Mouse (Mus musculus) limb, embryonic 11.5 days (tissue): ENCODE results near the gene Nim1k. TPM values are rescaled to one million over a fixed set of nuclear protein-coding genes. Genes with fewer than 3 reads are reported as not detected.

ENCODE experiments used
- ATAC-seq: fragments of 200-750 bp; cut with Nextera tagmentation; 2 replicates; pipeline ENCODE4 v1.8.0; 2017; ENCODE audit warnings: low read depth; ENCODE audit not compliant: insufficient number of reproducible peaks, low FRiP score, low TSS enrichment
- DNase-seq: peaks from one replicate; pipeline ENCODE4 v3.0.0-alpha.2; 2015; ENCODE audit warnings: low spot score
- H3K27ac ChIP-seq: fragments of 300-500 bp; sonication (generic); replicated peaks from 2 replicates; pipeline ENCODE4 v1.5.1; 2014; ENCODE audit warnings: low read depth, mild to moderate bottlenecking, low read length
- H3K27me3 ChIP-seq: fragments of 300-500 bp; sonication (generic); 2 replicates; pipeline ENCODE4 v1.6.1; 2014; ENCODE audit warnings: mild to moderate bottlenecking, low read length, mixed read lengths; ENCODE audit not compliant: control insufficient read depth, insufficient read depth
- H3K36me3 ChIP-seq: fragments of 300-500 bp; sonication (generic); 2 replicates; pipeline ENCODE4 v1.6.1; 2014; ENCODE audit warnings: mild to moderate bottlenecking, low read length, moderate library complexity, mixed read lengths; ENCODE audit not compliant: control insufficient read depth, insufficient read depth
- H3K4me1 ChIP-seq: fragments of 300-500 bp; sonication (generic); 2 replicates; pipeline ENCODE4 v1.6.1; 2014; ENCODE audit warnings: low read length, mixed read lengths; ENCODE audit not compliant: control insufficient read depth, insufficient read depth
- H3K4me2 ChIP-seq: fragments of 300-500 bp; sonication (generic); 2 replicates; pipeline ENCODE4 v1.6.1; 2014; ENCODE audit warnings: low read depth, mild to moderate bottlenecking, moderate library complexity; ENCODE audit not compliant: severe bottlenecking
- H3K4me3 ChIP-seq: fragments of 300-500 bp; sonication (generic); 2 replicates; pipeline ENCODE4 v1.5.1; 2014; ENCODE audit warnings: low read depth, low read length
- H3K9ac ChIP-seq: fragments of 300-500 bp; sonication (generic); 2 replicates; pipeline ENCODE4 v1.6.1; 2014; ENCODE audit warnings: mild to moderate bottlenecking, low read length
- H3K9me3 ChIP-seq: fragments of 300-500 bp; sonication (generic); 2 replicates; pipeline ENCODE4 v1.6.1; 2016; ENCODE audit warnings: low read length; ENCODE audit not compliant: control insufficient read depth
- WGBS: fragments of 180-500 bp; shearing (Covaris S2); extraction: QIAGEN DNeasy Blood & Tissue Kit; methylation state at CpG from one replicate; pipeline ENCODE4 v1.1.7; 2014; 5-methylcytosine and 5-hydroxymethylcytosine counted together
- polyA plus RNA-seq: library from polyadenylated mRNA; unstranded; fragments of >200 nt; fragmentation: Nextera tagmentation; extraction: Ambion mirVana; gene quantifications from 2 replicates; pipeline ENCODE4 v1.2.1, GENCODE M21; 2014

The Nim1k gene
- polyA plus RNA-seq, 1 experiment from 2014 or later, result 2.0 TPM

DNA sequence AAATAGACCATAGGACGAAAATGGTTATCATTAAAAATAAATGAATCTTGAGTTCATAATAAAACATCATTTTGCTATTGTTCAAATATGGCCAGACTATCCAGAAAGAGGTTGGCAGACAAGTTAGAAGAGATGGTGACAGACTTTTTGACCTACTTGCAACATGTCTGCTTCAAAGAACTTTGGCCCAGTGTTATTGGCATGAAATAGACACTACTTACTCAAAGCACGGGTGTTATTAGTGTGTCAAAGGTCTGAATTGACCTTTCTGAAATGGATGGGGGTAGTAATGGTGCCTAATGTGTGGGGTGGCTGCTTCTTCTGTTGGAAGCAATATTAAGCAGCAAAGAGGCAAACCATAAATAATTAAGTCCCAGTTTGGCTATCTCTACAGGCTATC is 39.6 kb downstream of the Nim1k start:
- H3K4me2 ChIP-seq, result no peak overlapping the region

DNA sequence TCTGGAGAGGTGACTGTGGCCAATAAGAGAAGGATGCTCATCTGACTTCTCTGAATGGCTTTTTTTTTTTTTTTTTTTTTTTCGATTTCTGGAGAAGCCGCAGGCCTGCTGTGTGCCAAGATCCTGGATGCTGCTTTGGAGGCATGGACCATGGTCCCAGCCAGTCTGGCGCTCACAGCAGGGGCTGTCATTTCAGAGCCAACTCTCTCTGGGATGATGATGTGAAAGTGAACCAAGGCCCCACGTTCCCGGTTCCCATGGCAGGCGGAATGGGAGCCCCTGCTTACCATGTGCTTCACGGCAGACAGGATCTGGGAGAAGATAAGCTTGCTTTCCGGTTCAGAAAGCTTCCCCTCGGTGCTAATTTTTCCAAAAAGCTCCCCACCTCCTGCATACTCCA is 41.9 kb downstream of the Nim1k start:
- Histone ChIP-seq H3K4me2 (no peak overlapping the region), H3K27me3 (no peaks in the 10 kb centered on the region), H3K4me1 (no peaks in the 10 kb centered on the region), H3K9ac (no peak overlapping the region), H3K9me3 (no peaks in the 10 kb centered on the region), H3K36me3 (no peaks in the 10 kb centered on the region; the same call in 1 of the 2 replicates), H3K27ac (no peak overlapping the region), H3K4me3 (no peak overlapping the region)
- no peak for ATAC-seq
- no peak for DNase-seq
- WGBS, result 78% methylated on average over 8 of the region's 9 CpGs

More for the DNA sequence above, 39.6 kb downstream of the Nim1k start:
- Histone ChIP-seq H3K4me3 (no peak overlapping the region), H3K36me3 (no peaks in the 10 kb centered on the region; the same call in 1 of the 2 replicates), H3K4me1 (no peaks in the 10 kb centered on the region), H3K27ac (no peak overlapping the region), H3K9ac (no peak overlapping the region), H3K9me3 (no peaks in the 10 kb centered on the region), H3K27me3 (no peaks in the 10 kb centered on the region)
- DNase-seq (no peak), ATAC-seq (no peak)
- WGBS, result 87% methylated on average over 2 of the region's 2 CpGs

DNA sequence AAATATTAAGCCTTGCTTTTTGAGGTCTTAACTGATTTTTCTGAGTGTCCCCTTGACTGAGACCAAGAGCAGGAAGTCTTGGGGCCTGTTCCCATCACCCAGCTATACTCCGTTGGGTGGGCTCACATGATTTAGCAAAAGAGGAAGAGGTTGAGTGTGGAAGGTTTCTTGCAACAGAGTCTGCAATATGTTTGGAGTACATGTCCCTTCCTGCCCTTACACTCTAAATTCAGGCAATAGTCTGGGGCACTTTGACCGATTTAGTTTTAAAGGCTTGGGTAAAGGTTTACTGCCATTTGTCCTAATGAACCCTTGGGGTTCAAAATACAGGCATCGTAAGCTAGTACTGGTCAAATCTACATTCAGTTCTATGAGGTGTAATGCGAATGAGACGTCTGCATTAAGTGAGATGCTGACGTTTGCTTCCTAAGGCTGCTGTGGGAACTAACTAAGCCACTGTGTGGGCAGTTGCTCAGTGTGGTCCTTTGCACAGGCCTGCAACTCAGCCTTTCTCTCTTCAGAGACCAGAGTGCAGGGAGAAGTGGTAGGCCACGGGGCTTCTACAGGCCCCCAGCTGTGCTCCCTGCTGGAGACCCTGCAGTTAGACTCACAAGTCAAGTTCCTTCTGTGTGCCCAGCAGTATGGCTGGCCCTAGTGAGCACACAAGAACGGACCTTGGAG is 42.4 kb downstream of the Nim1k start:
- Histone ChIP-seq H3K27ac (no peak overlapping the region), H3K4me2 (no peak overlapping the region), H3K36me3 (no peaks in the 10 kb centered on the region; the same call in 1 of the 2 replicates), H3K4me1 (no peaks in the 10 kb centered on the region), H3K9ac (no peak overlapping the region), H3K27me3 (no peaks in the 10 kb centered on the region), H3K9me3 (no peaks in the 10 kb centered on the region), H3K4me3 (no peak overlapping the region)
- ATAC-seq (no peak), DNase-seq (no peak)
- WGBS, result 68% methylated on average over 8 of the region's 8 CpGs

DNA sequence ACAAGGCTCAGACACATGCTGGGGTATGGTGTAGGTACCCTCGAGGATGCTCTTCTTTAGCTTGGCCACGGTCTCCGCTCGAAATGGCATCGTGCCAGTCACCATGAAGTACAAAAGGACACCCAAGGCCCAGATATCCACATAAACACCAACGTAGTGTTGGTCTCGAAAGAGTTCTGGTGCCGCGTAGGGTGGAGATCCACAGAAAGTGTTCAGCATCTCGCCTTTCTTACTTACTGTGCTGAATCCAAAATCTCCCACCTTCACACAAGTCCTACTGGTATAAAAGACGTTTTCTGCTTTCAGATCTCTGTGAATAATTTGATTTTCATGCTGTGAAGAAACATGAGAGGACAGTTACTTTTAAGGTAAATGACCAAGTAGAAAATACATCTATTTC is 43.2 kb downstream of the Nim1k start:
- WGBS, result 93% methylated on average over 11 of the region's 11 CpGs
- DNase-seq (no peak), ATAC-seq (no peak)
- Histone ChIP-seq H3K9ac (no peak overlapping the region), H3K27ac (no peak overlapping the region), H3K4me1 (no peaks in the 10 kb centered on the region), H3K27me3 (no peaks in the 10 kb centered on the region), H3K9me3 (no peaks in the 10 kb centered on the region), H3K4me2 (no peak overlapping the region), H3K36me3 (no peaks in the 10 kb centered on the region; the same call in 1 of the 2 replicates), H3K4me3 (no peak overlapping the region)

DNA sequence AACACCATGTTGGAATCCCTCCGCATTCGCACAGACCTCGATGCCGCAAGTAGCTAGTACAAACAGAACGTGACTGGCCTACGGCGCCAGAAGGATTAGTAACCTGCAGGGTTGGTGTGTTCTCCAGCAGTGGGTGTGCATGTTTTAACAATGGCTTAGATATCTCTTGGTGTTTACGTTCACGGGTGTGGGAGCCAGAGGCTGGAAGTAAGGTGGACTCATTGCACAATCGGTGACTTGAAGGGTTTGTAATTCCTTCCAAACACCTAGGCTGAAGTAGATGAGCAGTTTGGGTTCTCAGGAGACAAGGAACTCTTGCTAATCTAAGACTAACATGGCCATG is 45.4 kb downstream of the Nim1k start:
- ATAC-seq (no peak), DNase-seq (no peak)
- Histone ChIP-seq H3K27me3 (no peaks in the 10 kb centered on the region), H3K36me3 (no peaks in the 10 kb centered on the region; the same call in 1 of the 2 replicates), H3K9ac (no peak overlapping the region), H3K9me3 (no peaks in the 10 kb centered on the region), H3K4me3 (no peak overlapping the region), H3K4me2 (no peak overlapping the region), H3K27ac (no peak overlapping the region), H3K4me1 (no peaks in the 10 kb centered on the region)
- WGBS, result 92% methylated on average over 10 of the region's 10 CpGs

- Histone ChIP-seq H3K4me3 (no peak overlapping the region), H3K4me2 (no peak overlapping the region), H3K9me3 (no peaks in the 10 kb centered on the region), H3K36me3 (peaks cover 2% of the 10 kb centered on the region; the same call in 1 of the 2 replicates), H3K9ac (no peak overlapping the region), H3K27me3 (no peaks in the 10 kb centered on the region), H3K4me1 (no peaks in the 10 kb centered on the region), H3K27ac (no peak overlapping the region)
- ATAC-seq (no peak), DNase-seq (no peak)
- 91% methylated on average over 8 of the region's 8 CpGs for WGBS
Observed at GRCm38 (mm10) chr13:119709388-119710267, 46.1 kb downstream of the Nim1k start.

GRCm38 (mm10) chr13:119708941-119709340 is 46.7 kb downstream of the Nim1k start:
- H3K27me3 ChIP-seq, result no peaks in the 10 kb centered on the region
- ATAC-seq, result no peak
- no peak overlapping the region for H3K27ac ChIP-seq

DNA sequence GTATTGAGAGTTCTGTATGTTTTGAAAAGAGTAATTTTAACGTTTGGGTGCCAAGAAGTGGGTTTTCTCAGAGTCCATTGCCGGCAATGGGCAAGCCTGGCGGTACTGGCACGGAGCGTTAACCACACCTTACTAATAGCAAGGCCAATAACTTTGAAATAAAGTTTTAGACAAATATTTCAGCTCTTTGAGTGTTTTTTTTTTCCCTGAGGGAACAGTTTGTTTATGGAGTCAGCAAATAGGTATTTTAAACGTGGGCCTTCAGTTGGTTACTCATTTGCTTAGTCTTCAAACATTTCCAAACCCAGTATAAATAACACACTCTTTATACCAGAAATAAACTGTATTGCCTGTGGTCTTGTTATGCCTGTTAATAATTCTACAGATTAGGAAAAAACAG is 47.8 kb downstream of the Nim1k start:
- Histone ChIP-seq H3K9me3 (no peaks in the 10 kb centered on the region), H3K27me3 (no peaks in the 10 kb centered on the region), H3K27ac (no peak overlapping the region), H3K9ac (no peak overlapping the region), H3K36me3 (peaks cover 8% of the 10 kb centered on the region; the same call in 1 of the 2 replicates), H3K4me2 (no peak overlapping the region), H3K4me3 (no peak overlapping the region), H3K4me1 (no peaks in the 10 kb centered on the region)
- no peak for DNase-seq
- WGBS, result 93% methylated on average over 6 of the region's 6 CpGs
- no peak for ATAC-seq

More at GRCm38 (mm10) chr13:119708941-119709340, 46.7 kb downstream of the Nim1k start:
- no peak overlapping the region for H3K9ac ChIP-seq
- no peak overlapping the region for H3K4me3 ChIP-seq
- H3K36me3 ChIP-seq, result peaks cover 6% of the 10 kb centered on the region; the same call in 1 of the 2 replicates
- H3K4me2 ChIP-seq, result no peak overlapping the region
- H3K4me1 ChIP-seq, result no peaks in the 10 kb centered on the region
- WGBS, result 88% methylated on average over 5 of the region's 5 CpGs
- no peak for DNase-seq
- H3K9me3 ChIP-seq, result no peaks in the 10 kb centered on the region
